Mouse (Mus musculus) G1E (cell line): Measurements from ENCODE around the gene Dpf3. TPM values are rescaled to one million over a fixed set of nuclear protein-coding genes. Genes with fewer than 3 reads are reported as not detected.
A peak's percentile ranks its signal among the peaks of the same experiment; 100 is the strongest.

ENCODE experiments used
- ATAC-seq: 2 replicates; pipeline ENCODE4 v1.8.0; 2016; ENCODE audit warnings: mild to moderate bottlenecking; ENCODE audit not compliant: insufficient number of reproducible peaks, poor library complexity, low FRiP score, severe bottlenecking; ENCODE audit errors: extremely low read depth
- DNase-seq: peaks from one replicate; pipeline ENCODE4 v3.0.0; 2012; ENCODE audit warnings: low spot score
- H3K27me3 ChIP-seq: 2 replicates; pipeline ENCODE4 v1.6.1; 2012; ENCODE audit warnings: mild to moderate bottlenecking, low read length, inconsistent platforms; ENCODE audit not compliant: insufficient read depth
- H3K36me3 ChIP-seq: replicated peaks from 2 replicates; pipeline ENCODE3; 2012; ENCODE audit warnings: mild to moderate bottlenecking, inconsistent platforms
- H3K4me1 ChIP-seq: 2 replicates; pipeline ENCODE4 v1.6.1; 2012; ENCODE audit warnings: low read depth, low read length, inconsistent platforms, mixed read lengths; ENCODE audit not compliant: insufficient read depth
- H3K4me3 ChIP-seq: 2 replicates; pipeline ENCODE4 v1.5.1; 2012; ENCODE audit warnings: low read depth, mild to moderate bottlenecking, inconsistent platforms, low read length, moderate library complexity, mixed read lengths
- H3K9me3 ChIP-seq: replicated peaks from 2 replicates; pipeline ENCODE4 v1.6.1; 2012; ENCODE audit warnings: inconsistent platforms
- CTCF ChIP-seq: IDR thresholded peaks from 2 replicates; pipeline ENCODE4 v1.5.1; 2012; ENCODE audit warnings: low read depth, low read length, inconsistent platforms, mixed read lengths
- GATA1 ChIP-seq: IDR thresholded peaks from 2 replicates; pipeline ENCODE4 v1.6.1; 2012; ENCODE audit warnings: borderline replicate concordance, low read length, inconsistent platforms, mixed read lengths
- GATA2 ChIP-seq: IDR thresholded peaks from 2 replicates; pipeline ENCODE4 v1.6.1; 2012; ENCODE audit warnings: low read depth, low read length, inconsistent platforms, borderline replicate concordance
- POLR2AphosphoS5 ChIP-seq: IDR thresholded peaks from 2 replicates; pipeline ENCODE4 v1.6.1; 2012; ENCODE audit warnings: low read depth, low read length, inconsistent platforms; ENCODE audit not compliant: insufficient replicate concordance
- TAL1 ChIP-seq: conservative IDR thresholded peaks from 2 replicates; pipeline ENCODE4 v1.6.1; 2012; ENCODE audit warnings: low read depth, low read length, inconsistent platforms, mixed read lengths
- polyA plus RNA-seq: library from polyadenylated mRNA; stranded (reverse); fragments of >175 nt; gene quantifications from 2 replicates; pipeline ENCODE4 v1.2.3, GENCODE M21; 2012
- total RNA-seq, 2 experiments: library from RNA; stranded (forward) in 1 of 2; stranded (reverse) in 1 of 2; fragments of 200-1000 nt in 1 of 2; fragments of >200 nt in 1 of 2; fragmentation: Nextera tagmentation in 1 of 2; gene quantifications; 2 replicates each; pipeline ENCODE4 v1.2.3; 2014 to 2017

Dpf3 gene
- total and polyA plus RNA-seq, 3 experiments = 8.1 to 19.7 (median 12.8) TPM

DNA sequence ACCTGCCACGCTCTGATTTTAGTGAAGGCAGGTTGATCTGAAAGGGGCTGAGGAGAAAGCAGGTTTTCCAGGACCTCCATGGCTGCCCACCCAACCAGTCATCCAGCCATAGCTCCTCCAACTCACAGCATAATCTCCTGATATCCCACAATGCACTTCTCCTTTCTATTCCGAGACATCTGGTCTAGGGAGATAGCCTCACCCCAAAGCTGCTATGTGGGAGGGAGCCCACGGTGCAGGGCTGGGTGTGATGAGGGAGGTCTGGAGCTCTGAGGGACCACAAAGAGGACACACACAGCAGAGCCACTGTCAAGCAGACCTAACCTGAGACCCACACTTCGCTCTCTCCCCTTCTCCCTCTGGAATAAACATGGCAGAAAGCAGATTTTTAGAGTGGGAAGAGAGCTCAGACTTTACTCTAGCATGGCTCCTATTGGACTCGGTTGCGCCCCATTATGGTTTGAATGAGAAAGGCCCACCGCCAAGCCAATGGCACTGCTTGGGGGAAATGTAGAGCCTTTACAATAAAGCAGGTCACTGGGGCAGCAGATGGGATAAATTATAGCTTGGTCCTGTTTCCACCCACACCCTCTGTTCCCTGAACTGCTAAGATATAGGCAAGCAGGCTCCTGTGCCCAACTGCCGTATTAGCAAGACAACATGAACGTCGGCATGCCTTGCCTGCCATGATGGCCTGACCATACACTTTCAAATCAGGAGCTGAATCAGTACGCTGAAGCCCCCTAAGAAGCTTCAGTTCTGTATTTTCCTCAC, 178.3 kb downstream of the Dpf3 start:
- Histone ChIP-seq H3K27me3 (no peaks in the 10 kb centered on the region), H3K9me3 (no peaks in the 10 kb centered on the region), H3K4me3 (peak overlapping the region; percentile 4; the same call in 1 of the 2 replicates), H3K36me3 (peaks cover 7% of the 10 kb centered on the region), H3K4me1 (peaks cover 15% of the 10 kb centered on the region)
- TF ChIP-seq GATA1 (no peak), CTCF (no peak), TAL1 (peak; percentile 58)
- DNase-seq (peak; percentile 55), ATAC-seq (peak; percentile 28; the same call in 1 of the 2 replicates)

DNA sequence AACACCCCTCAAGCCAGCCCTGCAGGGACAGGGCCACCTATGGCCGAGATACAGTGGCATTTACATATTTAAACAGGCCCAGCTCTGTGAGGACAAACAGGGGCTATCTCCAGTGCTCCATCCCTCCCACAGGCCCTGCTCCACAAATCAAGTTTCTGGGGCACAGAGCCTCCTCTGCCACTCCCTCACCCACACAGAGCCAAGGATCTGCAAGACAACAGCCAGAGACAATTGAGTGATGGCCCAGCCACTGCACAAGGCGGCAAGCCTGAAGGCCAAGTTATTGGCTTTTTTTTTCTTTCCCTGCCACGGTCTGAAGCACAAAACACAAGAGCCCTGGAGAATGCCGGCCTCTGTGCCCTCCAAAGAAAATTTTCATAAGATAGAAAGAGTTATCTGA, 178.9 kb downstream of the Dpf3 start:
- DNase-seq (no peak), ATAC-seq (no peak)
- TF ChIP-seq POLR2AphosphoS5 (no peak), TAL1 (no peak), GATA2 (no peak), CTCF (no peak), GATA1 (no peak)

DNA sequence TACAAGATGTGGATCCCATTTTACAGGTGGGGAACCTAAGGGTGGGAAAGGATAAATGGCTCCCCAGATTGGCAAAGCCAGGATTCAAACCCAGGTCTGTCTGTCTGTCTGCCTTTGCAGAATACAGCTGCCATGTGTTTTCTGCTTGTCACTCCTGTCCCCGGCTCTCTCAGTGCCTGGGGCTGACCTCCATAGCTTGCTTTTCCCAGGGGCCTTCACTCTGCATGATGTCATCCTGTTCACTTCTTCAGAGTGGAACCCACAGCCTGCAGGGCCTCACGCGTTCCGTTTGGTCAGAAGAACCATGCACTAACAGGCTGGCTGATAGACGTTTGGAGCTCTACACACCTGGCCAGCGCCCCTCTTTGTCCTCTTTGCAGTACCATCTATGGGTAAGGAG, 184.3 kb downstream of the Dpf3 start:
- no peaks in the 10 kb centered on the region for H3K9me3 ChIP-seq

More for the DNA sequence above, 178.9 kb downstream of the Dpf3 start:
- peaks cover 15% of the 10 kb centered on the region for H3K4me1 ChIP-seq
- peaks cover 5% of the 10 kb centered on the region for H3K36me3 ChIP-seq
- H3K27me3 ChIP-seq = no peaks in the 10 kb centered on the region
- H3K9me3 ChIP-seq = no peaks in the 10 kb centered on the region
- H3K4me3 ChIP-seq = no peak overlapping the region

DNA sequence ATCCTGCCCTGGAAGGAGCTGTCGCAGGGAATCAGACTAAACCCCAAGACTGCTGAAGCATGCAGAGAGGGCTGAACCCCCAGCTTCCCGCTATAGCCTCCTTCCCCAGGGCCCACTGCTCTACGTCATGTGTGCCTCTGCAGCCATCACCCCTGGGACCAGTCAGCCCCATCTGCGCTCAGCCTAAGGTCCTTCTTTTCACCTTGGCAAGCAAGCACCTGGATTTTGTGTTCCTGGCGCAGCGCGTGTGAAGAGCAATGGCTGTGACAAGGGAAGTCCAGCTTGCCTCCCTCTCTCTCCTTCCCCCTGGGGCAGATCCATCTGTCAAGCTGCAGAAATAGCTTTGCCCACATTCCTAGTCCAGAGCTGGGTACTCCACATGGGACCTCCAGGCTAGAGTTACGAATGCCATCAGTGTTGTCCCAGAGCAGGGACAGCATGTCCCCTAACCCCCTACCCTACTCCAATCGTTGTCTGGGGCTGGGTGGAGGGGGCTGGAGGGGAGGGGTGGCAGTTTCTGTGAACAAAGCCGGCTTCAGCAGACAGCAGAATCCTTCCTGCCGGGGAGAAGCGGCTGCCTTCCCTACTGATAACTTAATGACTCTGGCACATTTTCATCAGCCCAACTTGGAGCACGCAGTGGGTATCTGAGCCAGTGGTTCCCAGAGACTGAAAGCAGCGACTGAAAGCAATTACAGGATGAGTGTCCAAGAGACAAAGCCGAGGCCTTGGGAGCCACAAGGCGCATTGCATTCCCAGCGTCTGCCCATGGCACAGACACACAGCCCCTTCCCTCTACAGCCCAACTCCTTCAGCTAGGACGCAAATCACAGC, 185.0 kb downstream of the Dpf3 start:
- no peak overlapping the region for H3K4me3 ChIP-seq
- H3K36me3 ChIP-seq = peaks cover 21% of the 10 kb centered on the region
- H3K27me3 ChIP-seq = no peaks in the 10 kb centered on the region
- no peak for ATAC-seq
- H3K9me3 ChIP-seq = peaks cover 1% of the 10 kb centered on the region
- TF ChIP-seq TAL1 (no peak), GATA2 (no peak), POLR2AphosphoS5 (no peak), GATA1 (no peak), CTCF (no peak)
- H3K4me1 ChIP-seq = peaks cover 6% of the 10 kb centered on the region; the same call in 1 of the 2 replicates
- DNase-seq = no peak

More for the DNA sequence above, 184.3 kb downstream of the Dpf3 start:
- H3K36me3 ChIP-seq = peaks cover 20% of the 10 kb centered on the region
- peaks cover 6% of the 10 kb centered on the region; the same call in 1 of the 2 replicates for H3K4me1 ChIP-seq
- ATAC-seq = no peak
- no peak for TF ChIP-seq GATA2
- TF ChIP-seq CTCF = no peak
- TF ChIP-seq GATA1 = no peak
- TF ChIP-seq TAL1 = no peak
- no peak for TF ChIP-seq POLR2AphosphoS5
- no peaks in the 10 kb centered on the region for H3K27me3 ChIP-seq
- DNase-seq = no peak
- no peak overlapping the region for H3K4me3 ChIP-seq

DNA sequence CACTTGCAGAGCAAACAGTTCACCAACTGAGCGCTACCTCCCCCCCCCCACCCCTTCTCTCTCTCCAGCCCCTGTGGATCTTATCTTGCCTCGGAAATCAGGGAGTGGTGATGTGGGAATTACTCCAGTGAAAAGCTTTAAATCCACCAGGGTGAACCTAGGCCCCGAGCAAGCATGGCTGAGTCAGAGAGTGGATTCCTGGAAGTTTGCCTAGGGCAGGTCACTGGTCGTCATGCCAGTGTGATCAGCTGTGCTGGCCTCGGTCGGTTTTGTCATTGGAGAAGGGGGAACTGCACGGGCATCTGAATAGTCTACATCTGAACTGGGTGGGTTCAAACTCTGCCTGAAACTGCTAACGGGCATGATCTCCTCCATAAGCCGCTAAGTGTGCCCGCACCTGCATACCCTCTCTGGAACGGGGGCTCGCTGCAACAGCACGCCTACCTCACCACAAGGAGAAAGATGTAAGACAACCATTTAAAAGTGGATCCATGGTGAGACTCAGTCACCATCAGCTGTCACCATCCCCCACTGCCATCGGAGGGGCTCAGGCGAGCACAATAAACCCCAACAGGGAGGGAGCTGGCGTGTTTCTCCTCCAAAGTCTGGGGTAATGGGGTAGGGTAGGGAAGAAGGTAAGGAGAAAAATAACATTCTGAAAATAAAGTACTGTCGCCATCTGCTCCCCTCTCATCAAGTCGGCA, 185.7 kb downstream of the Dpf3 start:
- Histone ChIP-seq H3K27me3 (no peaks in the 10 kb centered on the region), H3K4me1 (peaks cover 6% of the 10 kb centered on the region; the same call in 1 of the 2 replicates), H3K9me3 (peaks cover 5% of the 10 kb centered on the region), H3K36me3 (peaks cover 22% of the 10 kb centered on the region), H3K4me3 (no peak overlapping the region)
- DNase-seq (no peak), ATAC-seq (no peak)
- TF ChIP-seq GATA2 (no peak), TAL1 (no peak), POLR2AphosphoS5 (no peak), GATA1 (no peak), CTCF (no peak)

DNA sequence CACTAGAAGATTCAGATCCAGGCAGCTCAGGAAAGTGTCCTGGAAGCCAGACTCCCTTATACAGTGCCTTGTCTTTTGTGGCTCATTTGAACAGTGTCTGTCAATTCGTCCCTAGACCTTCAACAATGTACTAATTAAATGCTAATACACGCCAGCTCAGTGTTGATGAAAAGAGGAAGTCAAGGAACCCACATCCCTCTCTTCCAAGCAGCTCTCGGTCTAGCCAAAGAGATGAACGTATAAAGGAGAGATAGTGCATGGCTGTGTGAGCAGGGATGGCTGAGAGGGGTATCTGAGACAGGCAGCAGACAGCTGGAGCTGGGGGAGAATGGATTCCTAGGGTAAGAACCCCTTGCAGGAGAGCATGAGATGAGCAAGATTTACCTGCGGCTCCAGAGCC, 189.2 kb downstream of the Dpf3 start:
- ATAC-seq (no peak), DNase-seq (peak; percentile 29)
- TF ChIP-seq GATA2 = no peak
- TF ChIP-seq CTCF = no peak
- TF ChIP-seq TAL1 = no peak
- no peak for TF ChIP-seq GATA1
- TF ChIP-seq POLR2AphosphoS5 = no peak
- H3K36me3 ChIP-seq = peaks cover 31% of the 10 kb centered on the region
- no peak overlapping the region for H3K4me3 ChIP-seq
- no peaks in the 10 kb centered on the region for H3K27me3 ChIP-seq
- peaks cover 5% of the 10 kb centered on the region for H3K9me3 ChIP-seq
- H3K4me1 ChIP-seq = peaks cover 6% of the 10 kb centered on the region; the same call in 1 of the 2 replicates
